Comparison of ENCODE assay signal across 8 mouse cellular contexts in the genomic region with DNA sequence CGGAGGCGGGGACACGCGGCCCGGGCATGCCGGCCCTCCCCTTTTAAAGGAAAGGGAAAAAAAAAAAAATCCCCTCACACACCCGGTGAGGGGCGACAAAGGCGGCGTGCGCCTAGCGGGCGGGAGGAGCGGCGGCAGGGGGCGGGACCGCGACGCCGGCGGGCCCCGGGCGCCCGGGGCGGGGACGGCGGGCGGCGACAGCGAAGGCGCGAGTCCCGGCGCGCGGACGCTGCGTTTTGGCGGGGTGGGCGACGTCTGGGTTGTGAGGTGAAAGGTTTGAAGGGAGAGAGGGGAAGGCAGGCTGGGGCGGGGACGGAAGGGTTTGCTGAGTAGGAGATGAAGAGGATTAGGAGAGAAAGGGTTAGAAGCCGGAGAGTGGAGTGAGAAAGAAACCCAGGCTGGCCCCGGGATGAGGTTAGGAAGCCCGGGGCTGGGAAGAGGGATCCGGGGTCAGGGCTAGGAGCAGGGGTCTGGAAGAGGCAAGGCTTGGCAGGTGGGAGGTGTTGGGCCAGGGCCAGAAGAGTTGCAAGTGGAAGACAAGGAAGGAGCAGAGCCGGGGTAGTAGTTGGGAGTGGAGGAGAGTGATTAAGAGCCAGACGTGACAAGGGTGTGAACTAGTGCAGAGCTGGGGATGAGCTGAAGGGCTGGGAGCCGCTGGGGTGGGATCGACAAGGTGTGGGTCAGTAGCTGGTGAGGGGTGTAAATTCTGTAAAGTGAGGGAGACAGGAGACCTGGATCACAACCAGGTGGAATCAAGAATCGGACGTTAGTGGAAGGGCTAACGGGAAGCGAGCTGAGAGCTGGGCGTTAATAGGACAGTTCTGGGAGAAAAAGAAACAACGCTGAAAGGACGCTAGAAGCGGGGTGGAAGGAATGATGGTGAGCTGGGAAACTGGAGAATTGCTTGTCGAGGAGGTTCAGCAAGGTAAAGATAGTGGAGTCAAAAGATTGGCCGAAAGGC. TPM values are rescaled to one million over a fixed set of nuclear protein-coding genes. Genes with fewer than 3 reads are reported as not detected.
A peak's percentile ranks its signal among the peaks of the same experiment; 100 is the strongest.
DNase-seq lines count a peak whose midpoint lies in the region; ATAC-seq and TF ChIP-seq lines count a peak whose summit lies in the region.

No protein-coding gene starts in this region.

- TF ChIP-seq CTCF in MEL (IDR thresholded peaks at IDR 0.05 in 2 of 3, conservative IDR thresholded peaks at IDR 0.05 in 1 of 3; ENCODE audit: control insufficient read depth in 1 of 3, insufficient read depth in 1 of 3, low read depth in 2 of 3, low read length in 3 of 3, poor library complexity in 1 of 3, severe bottlenecking in 1 of 3), result no peak; a peak in 1 of 6 replicates
- TF ChIP-seq CTCF in embryonic fibroblast, embryonic 13.5 days (IDR thresholded peaks at IDR 0.05; ENCODE audit: borderline replicate concordance, insufficient read depth, low read length), result no peak
- TF ChIP-seq CTCF in heart, postnatal 0 days (IDR thresholded peaks at IDR 0.05; ENCODE audit: low read depth), result no peak
- peak; percentile 25; the same call in 1 of the 2 replicates for TF ChIP-seq CTCF in small intestine, adult 2 months (IDR thresholded peaks at IDR 0.05; ENCODE audit: extremely low read depth, insufficient read length, insufficient replicate concordance, low read depth, low read length)

- H3K36me3 ChIP-seq in MEL (ENCODE audit: control insufficient read depth in 1 of 2, insufficient read depth in 2 of 2, low read length in 2 of 2), result peaks cover 0 to 28% of the 10 kb centered on the region in 2 experiments
- peaks cover 14% of the 10 kb centered on the region; the same call in 1 of the 2 replicates for H3K36me3 ChIP-seq in heart, postnatal 0 days (replicated peaks; ENCODE audit: control insufficient read depth, insufficient read depth, low read length)
- H3K36me3 ChIP-seq in megakaryocyte, embryonic 14.5 days (replicated peaks; ENCODE audit: low read length), result peaks cover 20% of the 10 kb centered on the region
- H3K36me3 ChIP-seq in small intestine, adult 2 months (ENCODE audit: control insufficient read depth, insufficient read depth, low read length), result peaks cover 4% of the 10 kb centered on the region; the same call in 1 of the 2 replicates

- TF ChIP-seq RAD21 in MEL (IDR thresholded peaks at IDR 0.05; ENCODE audit: low read depth, low read length), result no peak

- H3K4me3 ChIP-seq in MEL (ENCODE audit: control insufficient read depth in 1 of 2, insufficient read depth in 1 of 2, low read depth in 2 of 2, low read length in 2 of 2), result peak overlapping the region; percentile 79 to 93
- peak overlapping the region; percentile 89 for H3K4me3 ChIP-seq in embryonic fibroblast, embryonic 13.5 days (ENCODE audit: insufficient read depth, low read length)
- H3K4me3 ChIP-seq in heart, postnatal 0 days (ENCODE audit: low read depth, low read length), result peak overlapping the region; percentile 90
- peak overlapping the region; percentile 94 for H3K4me3 ChIP-seq in megakaryocyte, embryonic 14.5 days (replicated peaks)
- H3K4me3 ChIP-seq in small intestine, adult 2 months (ENCODE audit: low read depth, low read length), result peak overlapping the region; percentile 84

- no peak; a peak in 1 of 4 replicates for TF ChIP-seq EP300 in MEL (IDR thresholded peaks at IDR 0.05; ENCODE audit: low read depth in 1 of 2, low read length in 2 of 2)
- TF ChIP-seq EP300 in heart, postnatal 0 days (IDR thresholded peaks at IDR 0.05; ENCODE audit: low read depth), result no peak

- ATAC-seq in cerebellum, adult (ENCODE audit: insufficient number of reproducible peaks, low FRiP score, low TSS enrichment), result peak; percentile 47
- ATAC-seq in heart, postnatal 0 days (ENCODE audit: insufficient read depth, low read depth), result peak; percentile 60

- peaks cover 19% of the 10 kb centered on the region for H3K79me2 ChIP-seq in MEL (ENCODE audit: control insufficient read depth, insufficient read depth, low read length, poor library complexity)

- no peak for DNase-seq in cerebellum, postnatal 4 days (ENCODE audit: low spot score in 2 of 2)
- peak; percentile 72 for DNase-seq in MEL (ENCODE audit: low read depth, low spot score)
- peak; percentile 22 for DNase-seq in heart, postnatal 0 days (ENCODE audit: low spot score)
- peak; percentile 30 for DNase-seq in left cerebral cortex, adult 11 months (ENCODE audit: low spot score)

- H3K27me3 ChIP-seq in MEL (ENCODE audit: control insufficient read depth in 1 of 2, insufficient read depth in 2 of 2, low read length in 2 of 2), result no peaks in the 10 kb centered on the region
- H3K27me3 ChIP-seq in heart, postnatal 0 days (ENCODE audit: control insufficient read depth, insufficient read depth, low read length), result no peaks in the 10 kb centered on the region
- no peaks in the 10 kb centered on the region for H3K27me3 ChIP-seq in megakaryocyte, embryonic 14.5 days (replicated peaks)
- H3K27me3 ChIP-seq in small intestine, adult 2 months (ENCODE audit: control insufficient read depth, insufficient read depth, low read length), result no peaks in the 10 kb centered on the region

- peak overlapping the region; percentile 93 for H3K27ac ChIP-seq in MEL (ENCODE audit: control insufficient read depth, low read depth, low read length)
- peak overlapping the region; percentile 67 for H3K27ac ChIP-seq in embryonic fibroblast, embryonic 13.5 days (ENCODE audit: insufficient read depth, low read length)
- peak overlapping the region; percentile 88 for H3K27ac ChIP-seq in heart, postnatal 0 days (ENCODE audit: low read depth)
- H3K27ac ChIP-seq in small intestine, adult 2 months (ENCODE audit: insufficient read depth, low read depth, low read length), result peak overlapping the region; percentile 57

- H3K4me2 ChIP-seq in heart, postnatal 0 days (ENCODE audit: low read depth, low read length), result peak overlapping the region; percentile 98

- H3K9me3 ChIP-seq in MEL (replicated peaks; ENCODE audit: insufficient read depth, low read length), result no peaks in the 10 kb centered on the region
- no peaks in the 10 kb centered on the region for H3K9me3 ChIP-seq in heart, postnatal 0 days (replicated peaks; ENCODE audit: control insufficient read depth, low read length)
- H3K9me3 ChIP-seq in megakaryocyte, embryonic 14.5 days, result no peaks in the 10 kb centered on the region

- H3K4me1 ChIP-seq in MEL (ENCODE audit: control insufficient read depth in 1 of 2, insufficient read depth in 2 of 2, low read length in 2 of 2), result peaks cover 11 to 29% of the 10 kb centered on the region in 2 experiments
- H3K4me1 ChIP-seq in embryonic fibroblast, embryonic 13.5 days (ENCODE audit: control insufficient read depth, insufficient read depth, low read length), result no peaks in the 10 kb centered on the region
- H3K4me1 ChIP-seq in heart, postnatal 0 days (ENCODE audit: control insufficient read depth, insufficient read depth), result peaks cover 3% of the 10 kb centered on the region; the same call in 1 of the 2 replicates
- H3K4me1 ChIP-seq in megakaryocyte, embryonic 14.5 days, result peaks cover 34% of the 10 kb centered on the region
- H3K4me1 ChIP-seq in small intestine, adult 2 months (ENCODE audit: control insufficient read depth, insufficient read depth, insufficient read length, low read length), result peaks cover 17% of the 10 kb centered on the region; the same call in 1 of the 2 replicates

- TF ChIP-seq POLR2A in MEL (IDR thresholded peaks at IDR 0.05; ENCODE audit: control insufficient read depth in 1 of 2, insufficient read depth in 1 of 2, low read depth in 1 of 2, low read length in 2 of 2, poor library complexity in 1 of 2), result peak in 1 of 2 experiments; percentile 58; a peak in 1 of 4 replicates
- TF ChIP-seq POLR2A in embryonic fibroblast, embryonic 13.5 days (IDR thresholded peaks at IDR 0.05; ENCODE audit: low read depth, low read length), result peak; percentile 50
- TF ChIP-seq POLR2A in small intestine, adult 2 months (IDR thresholded peaks at IDR 0.05; ENCODE audit: low read depth, low read length), result no peak; the same call in 1 of the 2 replicates

- H3K9ac ChIP-seq in MEL (ENCODE audit: control insufficient read depth, low read depth, low read length, poor library complexity, severe bottlenecking), result peak overlapping the region; percentile 87
- H3K9ac ChIP-seq in heart, postnatal 0 days (replicated peaks; ENCODE audit: low read depth, low read length), result peak overlapping the region; percentile 59

- under 1% methylated on average over 30 of the region's 61 CpGs for WGBS in heart, postnatal 0 days
- under 1% methylated on average over 61 of the region's 61 CpGs for WGBS in small intestine, adult 2 months

RNA-seq across cellular contexts. Expression of gene Usp49, which starts 0.5 kb away (rescaled TPM):
- total RNA-seq in MEL (2012; rRNA removed), result 5.2 and 5.5 TPM in 2 replicates
- 10 to 100 TPM in 1 of 2 experiments, not detected in 1; 16.1 TPM for polyA plus RNA-seq in MEL (2012; ENCODE audit: insufficient read depth in 1 of 2, insufficient read length in 2 of 2, low read depth in 1 of 2, low replicate concordance in 2 of 2, missing spikeins in 1 of 2)
- polyA plus RNA-seq in embryonic fibroblast, embryonic 13.5 days (2011; ENCODE audit: insufficient read length, low read depth, missing spikeins), result 7.2 and 8.8 TPM in 2 replicates
- total RNA-seq in heart, postnatal 0 days (2014; rRNA removed; ENCODE audit: low replicate concordance), result 3.5 and 10.8 TPM in 2 replicates
- 1.4 TPM in 2 replicates for polyA plus RNA-seq in heart, postnatal 0 days (2015; fragmentation: Nextera tagmentation; extraction: Ambion mirVana)
- polyA plus RNA-seq in megakaryocyte, embryonic 14.5 days (2012; ENCODE audit: insufficient read depth, low replicate concordance), result 1.2 and 3.7 TPM in 2 replicates
- polyA plus RNA-seq in small intestine, adult 2 months (2012; rRNA removed), result 2.3 and 4.6 TPM in 2 replicates

RNA-seq across cellular contexts. Expression of gene Gm20517, which starts 18.6 kb away (rescaled TPM):
- 1.1 and 2.9 TPM in 2 replicates for total RNA-seq in MEL (2012; rRNA removed)
- polyA plus RNA-seq in MEL (2012; ENCODE audit: insufficient read depth in 1 of 2, insufficient read length in 2 of 2, low read depth in 1 of 2, low replicate concordance in 2 of 2, missing spikeins in 1 of 2), result 1 to 10 TPM in 1 of 2 experiments, not detected in 1; 1.9 TPM
- polyA plus RNA-seq in embryonic fibroblast, embryonic 13.5 days (2011; ENCODE audit: insufficient read length, low read depth, missing spikeins), result 2.5 and 2.8 TPM in 2 replicates
- 2.3 TPM in 1 of 2 replicates, not detected in the other for total RNA-seq in heart, postnatal 0 days (2014; rRNA removed; ENCODE audit: low replicate concordance)
- 1.4 and 1.7 TPM in 2 replicates for polyA plus RNA-seq in heart, postnatal 0 days (2015; fragmentation: Nextera tagmentation; extraction: Ambion mirVana)
- polyA plus RNA-seq in megakaryocyte, embryonic 14.5 days (2012; ENCODE audit: insufficient read depth, low replicate concordance), result 0.29 and 0.81 TPM in 2 replicates
- 0.88 and 1.7 TPM in 2 replicates for polyA plus RNA-seq in small intestine, adult 2 months (2012; rRNA removed)

RNA-seq across cellular contexts. Expression of gene Med20, which starts 18.6 kb away (rescaled TPM):
- 45.9 and 62.6 TPM in 2 replicates for total RNA-seq in MEL (2012; rRNA removed)
- 10 to 100 TPM in 1 of 2 experiments, not detected in 1; 45.7 TPM for polyA plus RNA-seq in MEL (2012; ENCODE audit: insufficient read depth in 1 of 2, insufficient read length in 2 of 2, low read depth in 1 of 2, low replicate concordance in 2 of 2, missing spikeins in 1 of 2)
- polyA plus RNA-seq in embryonic fibroblast, embryonic 13.5 days (2011; ENCODE audit: insufficient read length, low read depth, missing spikeins), result 27.2 and 28.9 TPM in 2 replicates
- 26.5 and 30.1 TPM in 2 replicates for total RNA-seq in heart, postnatal 0 days (2014; rRNA removed; ENCODE audit: low replicate concordance)
- polyA plus RNA-seq in heart, postnatal 0 days (2015; fragmentation: Nextera tagmentation; extraction: Ambion mirVana), result 21.8 and 26.3 TPM in 2 replicates
- 2.3 TPM in 1 of 2 replicates, not detected in the other for polyA plus RNA-seq in megakaryocyte, embryonic 14.5 days (2012; ENCODE audit: insufficient read depth, low replicate concordance)
- polyA plus RNA-seq in small intestine, adult 2 months (2012; rRNA removed), result 7.3 and 11.3 TPM in 2 replicates

RNA-seq across cellular contexts. Expression of gene Bysl, which starts 18.7 kb away (rescaled TPM):
- total RNA-seq in MEL (2012; rRNA removed), result 60.2 and 69.3 TPM in 2 replicates
- 10 to 100 TPM in 1 of 2 experiments, not detected in 1; 85.4 TPM for polyA plus RNA-seq in MEL (2012; ENCODE audit: insufficient read depth in 1 of 2, insufficient read length in 2 of 2, low read depth in 1 of 2, low replicate concordance in 2 of 2, missing spikeins in 1 of 2)
- polyA plus RNA-seq in embryonic fibroblast, embryonic 13.5 days (2011; ENCODE audit: insufficient read length, low read depth, missing spikeins), result 11.6 and 17.0 TPM in 2 replicates
- total RNA-seq in heart, postnatal 0 days (2014; rRNA removed; ENCODE audit: low replicate concordance), result 14.3 and 17.4 TPM in 2 replicates
- polyA plus RNA-seq in heart, postnatal 0 days (2015; fragmentation: Nextera tagmentation; extraction: Ambion mirVana), result 15.8 and 19.9 TPM in 2 replicates
- 7.8 and 17.7 TPM in 2 replicates for polyA plus RNA-seq in megakaryocyte, embryonic 14.5 days (2012; ENCODE audit: insufficient read depth, low replicate concordance)
- polyA plus RNA-seq in small intestine, adult 2 months (2012; rRNA removed), result 3.3 and 3.5 TPM in 2 replicates

RNA-seq across cellular contexts. Expression of gene Tomm6, which starts 58.2 kb away (rescaled TPM):
- total RNA-seq in MEL (2012; rRNA removed), result 66.5 and 67.6 TPM in 2 replicates
- 100 to 1,000 TPM in 1 of 2 experiments, not detected in 1; 577 TPM for polyA plus RNA-seq in MEL (2012; ENCODE audit: insufficient read depth in 1 of 2, insufficient read length in 2 of 2, low read depth in 1 of 2, low replicate concordance in 2 of 2, missing spikeins in 1 of 2)
- polyA plus RNA-seq in embryonic fibroblast, embryonic 13.5 days (2011; ENCODE audit: insufficient read length, low read depth, missing spikeins), result 150 and 175 TPM in 2 replicates
- total RNA-seq in heart, postnatal 0 days (2014; rRNA removed; ENCODE audit: low replicate concordance), result 141 and 171 TPM in 2 replicates
- 334 and 345 TPM in 2 replicates for polyA plus RNA-seq in heart, postnatal 0 days (2015; fragmentation: Nextera tagmentation; extraction: Ambion mirVana)
- 37.0 and 347 TPM in 2 replicates for polyA plus RNA-seq in megakaryocyte, embryonic 14.5 days (2012; ENCODE audit: insufficient read depth, low replicate concordance)
- polyA plus RNA-seq in small intestine, adult 2 months (2012; rRNA removed), result 41.1 and 59.0 TPM in 2 replicates

Comparison
In these comparisons a context has a peak if more than half of its experiments do, and no peak if none do; other contexts are left out.
1. DNase-seq: peak in MEL (single experiment), heart, postnatal 0 days (single experiment) and left cerebral cortex, adult 11 months (single experiment); none in cerebellum, postnatal 4 days (0 of 2).
2. Peak in every context shown above with its lines, with median percentiles within 50 percentile points of each other: H3K27ac ChIP-seq and H3K4me3 ChIP-seq.